Mouse (Mus musculus): ENCODE measurements around the gene Prnp. TPM values are rescaled to one million over a fixed set of nuclear protein-coding genes. Genes with fewer than 3 reads are reported as not detected.

Prnp gene
- polyA plus RNA-seq, 1 experiment from 2014 or later = 205 TPM

DNA sequence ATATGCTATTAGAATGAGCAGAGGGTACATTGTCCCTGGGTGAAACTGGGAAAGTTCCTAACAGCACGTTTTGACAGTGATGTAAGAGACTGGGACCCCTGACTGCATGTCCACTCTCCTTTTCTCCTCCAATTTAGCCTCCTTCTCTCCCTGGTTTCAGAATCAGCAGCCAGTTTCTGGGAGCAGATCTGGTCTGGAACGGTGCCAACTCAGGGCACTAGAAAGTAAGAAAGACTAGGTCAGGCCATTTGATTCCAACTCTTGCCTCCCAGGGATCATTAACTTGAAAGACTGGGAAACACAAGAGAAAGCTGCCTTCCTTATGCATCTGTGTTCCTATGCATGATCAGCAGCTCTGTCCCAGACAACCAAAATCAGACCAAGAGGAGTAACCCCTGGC lies 42.7 kb downstream of the Prnp start:
- Histone ChIP-seq H3K4me1 (replicated peaks; ENCODE audit: control insufficient read depth, insufficient read depth, low read length) (peaks cover 12% of the 10 kb centered on the region; the same call in 1 of the 2 replicates), H3K36me3 (ENCODE audit: control insufficient read depth, insufficient read depth) (no peaks in the 10 kb centered on the region), H3K27ac (ENCODE audit: low read length) (no peak overlapping the region), H3K4me3 (replicated peaks; ENCODE audit: low read length) (no peak overlapping the region), H3K9ac (replicated peaks; ENCODE audit: low read depth, low read length) (no peak overlapping the region), H3K4me2 (ENCODE audit: low read length) (no peak overlapping the region), H3K9me3 (ENCODE audit: control insufficient read depth, low read length) (no peaks in the 10 kb centered on the region), H3K27me3 (replicated peaks; ENCODE audit: control insufficient read depth, insufficient read depth, low read length) (0 out of 2 replicates have a peak, but pooled peaks cover 8% of the 10 kb centered on the region)
- 54% methylated on average over 2 of the region's 2 CpGs for WGBS
- no peak for ATAC-seq

DNA sequence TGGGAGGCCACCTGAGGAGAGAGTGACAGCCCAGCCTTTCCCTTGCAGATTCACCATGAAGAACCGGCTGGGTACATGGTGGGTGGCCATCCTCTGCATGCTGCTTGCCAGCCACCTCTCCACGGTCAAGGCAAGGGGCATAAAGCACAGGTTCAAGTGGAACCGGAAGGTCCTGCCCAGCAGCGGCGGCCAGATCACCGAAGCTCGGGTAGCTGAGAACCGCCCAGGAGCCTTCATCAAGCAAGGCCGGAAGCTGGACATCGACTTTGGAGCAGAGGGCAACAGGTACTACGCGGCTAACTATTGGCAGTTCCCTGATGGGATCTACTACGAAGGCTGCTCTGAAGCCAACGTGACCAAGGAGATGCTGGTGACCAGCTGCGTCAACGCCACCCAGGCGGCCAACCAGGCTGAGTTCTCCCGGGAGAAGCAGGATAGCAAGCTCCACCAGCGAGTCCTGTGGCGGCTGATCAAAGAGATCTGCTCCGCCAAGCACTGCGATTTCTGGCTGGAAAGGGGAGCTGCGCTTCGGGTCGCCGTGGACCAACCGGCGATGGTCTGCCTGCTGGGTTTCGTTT lies 43.3 kb downstream of the Prnp start:
- no peak for ATAC-seq
- Histone ChIP-seq H3K27ac (ENCODE audit: low read length) (no peak overlapping the region), H3K27me3 (replicated peaks; ENCODE audit: control insufficient read depth, insufficient read depth, low read length) (0 out of 2 replicates have a peak, but pooled peaks cover 8% of the 10 kb centered on the region), H3K9ac (replicated peaks; ENCODE audit: low read depth, low read length) (no peak overlapping the region), H3K36me3 (ENCODE audit: control insufficient read depth, insufficient read depth) (no peaks in the 10 kb centered on the region), H3K4me2 (ENCODE audit: low read length) (peak overlapping the region; percentile 34), H3K4me3 (replicated peaks; ENCODE audit: low read length) (no peak overlapping the region; the same call in 1 of the 2 replicates), H3K4me1 (replicated peaks; ENCODE audit: control insufficient read depth, insufficient read depth, low read length) (peaks cover 12% of the 10 kb centered on the region; the same call in 1 of the 2 replicates), H3K9me3 (ENCODE audit: control insufficient read depth, low read length) (no peaks in the 10 kb centered on the region)
- WGBS = 26% methylated on average over 29 of the region's 29 CpGs

DNA sequence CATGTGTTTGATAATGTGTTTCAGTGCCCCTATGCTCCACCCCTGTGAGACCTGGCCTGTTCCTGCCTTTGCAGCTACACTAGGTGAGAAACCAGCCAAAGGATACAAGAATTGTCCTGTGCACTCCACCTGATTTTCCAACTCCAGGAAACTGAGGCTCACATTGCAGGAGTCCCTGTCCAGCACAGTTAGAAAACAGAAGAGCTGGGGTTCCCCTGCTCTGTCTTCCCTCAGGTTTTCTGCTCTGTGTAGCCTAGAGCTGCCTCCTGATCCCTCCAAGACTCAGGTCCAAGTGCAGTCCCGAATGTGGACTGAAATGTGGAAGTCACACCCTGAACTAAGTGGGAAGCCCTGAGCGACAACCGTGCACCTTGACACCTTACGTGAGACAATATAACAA lies 44.0 kb downstream of the Prnp start:
- H3K4me2 ChIP-seq (ENCODE audit: low read length) = no peak overlapping the region
- no peak for ATAC-seq
- H3K9me3 ChIP-seq (ENCODE audit: control insufficient read depth, low read length) = no peaks in the 10 kb centered on the region
- 91% methylated on average over 4 of the region's 4 CpGs for WGBS
- H3K9ac ChIP-seq (replicated peaks; ENCODE audit: low read depth, low read length) = no peak overlapping the region
- H3K36me3 ChIP-seq (ENCODE audit: control insufficient read depth, insufficient read depth) = no peaks in the 10 kb centered on the region
- H3K27ac ChIP-seq (ENCODE audit: low read length) = no peak overlapping the region
- H3K4me3 ChIP-seq (replicated peaks; ENCODE audit: low read length) = no peak overlapping the region
- H3K27me3 ChIP-seq (replicated peaks; ENCODE audit: control insufficient read depth, insufficient read depth, low read length) = 0 out of 2 replicates have a peak, but pooled peaks cover 8% of the 10 kb centered on the region
- H3K4me1 ChIP-seq (replicated peaks; ENCODE audit: control insufficient read depth, insufficient read depth, low read length) = peaks cover 12% of the 10 kb centered on the region; the same call in 1 of the 2 replicates

DNA sequence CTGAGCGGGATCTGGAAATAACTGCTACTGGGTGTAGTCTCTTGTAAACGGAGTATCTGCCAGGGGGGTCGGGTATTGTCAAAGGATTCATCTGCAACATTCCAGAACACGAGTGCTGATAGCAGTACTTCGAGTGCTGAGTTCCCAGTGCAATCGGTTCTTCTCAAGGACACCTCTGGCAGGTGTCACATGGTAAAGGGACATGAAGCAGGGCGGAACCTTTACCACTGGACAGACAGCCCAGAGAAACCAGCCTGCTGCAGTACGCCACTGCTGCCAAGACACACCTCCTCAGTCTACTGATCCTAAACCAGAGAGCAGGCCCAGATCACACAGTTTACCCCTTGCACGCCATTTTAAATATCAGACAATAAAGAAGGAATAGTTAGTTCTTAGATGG lies 45.1 kb downstream of the Prnp start:
- ATAC-seq = peak; percentile 37
- H3K27ac ChIP-seq (ENCODE audit: low read length) = no peak overlapping the region
- H3K9me3 ChIP-seq (ENCODE audit: control insufficient read depth, low read length) = no peaks in the 10 kb centered on the region
- H3K9ac ChIP-seq (replicated peaks; ENCODE audit: low read depth, low read length) = peak overlapping the region; percentile 27
- WGBS = 61% methylated on average over 9 of the region's 9 CpGs
- H3K4me1 ChIP-seq (replicated peaks; ENCODE audit: control insufficient read depth, insufficient read depth, low read length) = peaks cover 12% of the 10 kb centered on the region; the same call in 1 of the 2 replicates
- H3K4me2 ChIP-seq (ENCODE audit: low read length) = peak overlapping the region; percentile 77
- peak overlapping the region; percentile 45 for H3K4me3 ChIP-seq (replicated peaks; ENCODE audit: low read length)
- 0 out of 2 replicates have a peak, but pooled peaks cover 8% of the 10 kb centered on the region for H3K27me3 ChIP-seq (replicated peaks; ENCODE audit: control insufficient read depth, insufficient read depth, low read length)
- no peaks in the 10 kb centered on the region for H3K36me3 ChIP-seq (ENCODE audit: control insufficient read depth, insufficient read depth)

DNA sequence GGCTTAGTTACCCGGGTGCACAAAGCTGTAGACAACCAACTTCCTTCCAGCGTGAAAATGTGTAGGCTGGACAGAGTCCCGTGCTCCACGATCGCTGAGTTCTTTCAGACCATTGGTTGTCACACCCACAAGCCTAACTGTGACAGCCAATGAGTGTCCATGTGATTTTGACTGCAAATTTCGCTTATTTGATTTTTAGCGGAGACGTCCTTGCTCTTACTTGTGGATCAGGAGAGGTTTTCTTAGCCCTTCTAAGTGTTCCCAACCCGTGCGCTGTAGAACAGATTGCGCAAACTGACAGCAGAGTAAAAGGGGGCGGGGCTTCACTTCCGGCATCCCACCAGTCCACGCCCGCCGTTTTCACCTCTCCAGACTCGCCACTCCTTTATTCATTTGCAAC lies 45.5 kb downstream of the Prnp start:
- WGBS = 5% methylated on average over 17 of the region's 17 CpGs
- H3K9ac ChIP-seq (replicated peaks; ENCODE audit: low read depth, low read length) = peak overlapping the region; percentile 27
- ATAC-seq = peak; percentile 78
- H3K4me2 ChIP-seq (ENCODE audit: low read length) = peak overlapping the region; percentile 77
- H3K4me3 ChIP-seq (replicated peaks; ENCODE audit: low read length) = peak overlapping the region; percentile 45
- peaks cover 12% of the 10 kb centered on the region; the same call in 1 of the 2 replicates for H3K4me1 ChIP-seq (replicated peaks; ENCODE audit: control insufficient read depth, insufficient read depth, low read length)
- no peaks in the 10 kb centered on the region for H3K9me3 ChIP-seq (ENCODE audit: control insufficient read depth, low read length)
- no peak overlapping the region for H3K27ac ChIP-seq (ENCODE audit: low read length)
- 0 out of 2 replicates have a peak, but pooled peaks cover 8% of the 10 kb centered on the region for H3K27me3 ChIP-seq (replicated peaks; ENCODE audit: control insufficient read depth, insufficient read depth, low read length)
- H3K36me3 ChIP-seq (ENCODE audit: control insufficient read depth, insufficient read depth) = no peaks in the 10 kb centered on the region

DNA sequence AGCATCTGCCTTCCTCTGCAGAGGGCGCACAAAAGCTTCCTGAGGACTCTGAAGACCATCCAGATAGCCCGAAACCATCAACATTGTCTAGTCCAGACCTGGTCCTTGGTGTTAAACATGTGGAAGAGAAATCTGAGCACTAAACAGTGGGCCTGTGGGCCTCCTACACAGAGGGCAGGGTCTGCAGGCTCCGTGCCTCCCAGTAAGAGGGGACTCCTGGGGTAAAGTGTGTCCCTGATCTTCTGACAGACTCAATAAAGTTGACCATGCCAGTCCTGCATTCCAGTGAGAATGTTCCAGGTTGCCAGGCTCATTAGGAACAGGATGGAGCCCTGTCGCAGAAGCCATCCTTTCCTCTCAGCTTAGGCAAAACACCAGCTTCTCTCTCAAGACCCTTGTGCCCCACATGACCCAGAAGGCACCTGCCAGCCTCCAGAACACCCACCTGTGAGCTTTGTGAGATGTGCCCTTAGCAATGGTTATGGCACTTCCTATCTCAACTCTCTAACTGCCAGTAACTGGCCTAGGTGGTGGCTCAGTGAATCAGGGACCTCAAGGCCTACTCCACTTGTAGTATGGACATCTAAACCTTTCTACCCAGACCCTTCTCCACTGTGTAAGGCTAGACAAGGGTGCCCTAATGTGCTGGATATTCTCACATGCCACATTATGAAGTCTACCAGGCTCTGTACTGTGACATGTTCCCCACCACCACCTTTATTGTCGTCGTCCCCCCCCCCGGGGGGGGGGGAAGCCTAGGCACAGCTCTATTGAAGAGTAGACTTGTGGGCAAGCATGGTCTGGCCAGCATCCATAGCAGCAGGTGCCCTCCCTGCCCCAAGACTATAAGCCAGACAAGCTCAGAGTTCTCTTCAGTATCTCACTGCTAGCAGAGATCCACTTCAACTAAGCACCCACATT lies 46.9 kb downstream of the Prnp start:
- Histone ChIP-seq H3K4me2 (ENCODE audit: low read length) (no peak overlapping the region), H3K4me1 (replicated peaks; ENCODE audit: control insufficient read depth, insufficient read depth, low read length) (peaks cover 12% of the 10 kb centered on the region; the same call in 1 of the 2 replicates), H3K9me3 (ENCODE audit: control insufficient read depth, low read length) (no peaks in the 10 kb centered on the region), H3K4me3 (replicated peaks; ENCODE audit: low read length) (no peak overlapping the region), H3K9ac (replicated peaks; ENCODE audit: low read depth, low read length) (no peak overlapping the region), H3K36me3 (ENCODE audit: control insufficient read depth, insufficient read depth) (no peaks in the 10 kb centered on the region), H3K27ac (ENCODE audit: low read length) (no peak overlapping the region), H3K27me3 (replicated peaks; ENCODE audit: control insufficient read depth, insufficient read depth, low read length) (0 out of 2 replicates have a peak, but pooled peaks cover 8% of the 10 kb centered on the region)
- no peak for ATAC-seq
- 85% methylated on average over 7 of the region's 7 CpGs for WGBS

DNA sequence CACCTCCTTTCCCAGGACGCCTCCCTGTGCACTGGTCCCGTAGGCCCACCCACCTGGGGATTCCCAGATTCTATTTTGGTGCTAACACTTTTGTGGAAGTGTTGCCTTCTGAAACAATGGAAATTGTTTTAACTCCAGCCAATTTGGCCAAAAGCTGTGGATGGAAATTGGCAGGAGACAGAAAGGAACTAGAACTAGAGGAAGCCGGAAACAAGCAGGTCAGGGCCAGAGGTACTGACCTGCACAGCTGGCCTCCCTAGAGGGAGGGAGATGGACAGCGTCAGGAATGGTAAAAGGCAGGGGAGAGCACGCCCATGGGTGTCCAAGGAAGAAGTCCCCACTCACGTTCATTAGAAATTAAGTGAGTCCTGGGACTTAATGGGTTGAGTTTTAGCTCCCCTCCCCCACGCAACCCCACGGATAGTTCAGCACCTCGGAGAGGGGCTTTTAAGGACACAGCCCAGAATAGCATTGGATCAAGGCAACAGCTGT lies 48.0 kb downstream of the Prnp start:
- no peak for ATAC-seq
- Histone ChIP-seq H3K36me3 (ENCODE audit: control insufficient read depth, insufficient read depth) (no peaks in the 10 kb centered on the region), H3K9ac (replicated peaks; ENCODE audit: low read depth, low read length) (no peak overlapping the region), H3K4me3 (replicated peaks; ENCODE audit: low read length) (no peak overlapping the region), H3K4me1 (replicated peaks; ENCODE audit: control insufficient read depth, insufficient read depth, low read length) (peaks cover 12% of the 10 kb centered on the region; the same call in 1 of the 2 replicates), H3K9me3 (ENCODE audit: control insufficient read depth, low read length) (no peaks in the 10 kb centered on the region), H3K27me3 (replicated peaks; ENCODE audit: control insufficient read depth, insufficient read depth, low read length) (0 out of 2 replicates have a peak, but pooled peaks cover 7% of the 10 kb centered on the region), H3K27ac (ENCODE audit: low read length) (no peak overlapping the region), H3K4me2 (ENCODE audit: low read length) (no peak overlapping the region)
- WGBS = 59% methylated on average over 9 of the region's 9 CpGs

DNA sequence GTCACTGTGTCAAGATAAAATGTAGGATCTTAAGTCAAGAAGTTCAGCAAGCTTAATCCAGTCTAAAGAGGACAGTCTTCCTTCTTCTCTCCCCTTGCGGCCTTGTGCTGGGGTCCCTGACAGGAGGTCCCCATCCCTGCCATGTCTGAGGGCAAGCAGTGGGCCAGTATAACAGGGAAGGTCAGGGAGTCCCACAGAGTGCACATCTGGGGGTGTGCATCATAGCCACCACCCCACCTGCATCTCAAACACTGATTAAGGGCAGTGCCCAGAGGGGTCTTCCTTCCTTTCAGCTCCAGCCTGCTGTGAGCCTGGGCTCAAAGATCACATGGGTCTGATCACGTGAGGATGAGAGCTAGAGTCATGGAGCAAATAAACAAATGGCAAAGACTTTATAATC lies 51.9 kb downstream of the Prnp start:
- Histone ChIP-seq H3K27ac (ENCODE audit: low read length) (no peak overlapping the region), H3K4me2 (ENCODE audit: low read length) (no peak overlapping the region), H3K9ac (replicated peaks; ENCODE audit: low read depth, low read length) (no peak overlapping the region), H3K27me3 (replicated peaks; ENCODE audit: control insufficient read depth, insufficient read depth, low read length) (no peaks in the 10 kb centered on the region), H3K9me3 (ENCODE audit: control insufficient read depth, low read length) (no peaks in the 10 kb centered on the region), H3K4me3 (replicated peaks; ENCODE audit: low read length) (no peak overlapping the region), H3K4me1 (replicated peaks; ENCODE audit: control insufficient read depth, insufficient read depth, low read length) (no peaks in the 10 kb centered on the region), H3K36me3 (ENCODE audit: control insufficient read depth, insufficient read depth) (no peaks in the 10 kb centered on the region)
- no peak for ATAC-seq
- 74% methylated on average over 2 of the region's 2 CpGs for WGBS

DNA sequence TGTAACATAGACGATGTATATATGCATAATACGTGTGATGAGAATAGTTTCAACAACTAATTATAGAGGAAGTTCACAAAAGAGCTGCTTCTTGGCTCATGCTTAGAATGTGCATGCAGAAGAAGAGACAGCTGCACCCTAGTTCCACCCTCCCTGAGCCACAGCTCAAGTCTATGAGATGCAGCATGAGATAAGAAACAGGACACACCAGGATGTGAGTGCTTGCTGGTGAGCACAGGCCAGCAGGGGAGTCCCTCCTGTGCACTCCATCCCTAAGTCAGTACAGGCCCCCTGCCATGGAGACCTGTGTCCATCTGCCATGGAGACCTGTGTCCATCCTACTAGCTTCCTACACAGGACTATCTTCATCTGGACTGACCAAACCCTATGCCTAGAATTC lies 60.9 kb downstream of the Prnp start:
- no peak overlapping the region for H3K4me3 ChIP-seq (replicated peaks; ENCODE audit: low read length)
- H3K27me3 ChIP-seq (replicated peaks; ENCODE audit: control insufficient read depth, insufficient read depth, low read length) = no peaks in the 10 kb centered on the region
- no peak for ATAC-seq
- no peaks in the 10 kb centered on the region for H3K36me3 ChIP-seq (ENCODE audit: control insufficient read depth, insufficient read depth)
- no peak overlapping the region for H3K9ac ChIP-seq (replicated peaks; ENCODE audit: low read depth, low read length)
- H3K4me1 ChIP-seq (replicated peaks; ENCODE audit: control insufficient read depth, insufficient read depth, low read length) = no peaks in the 10 kb centered on the region
- no peak overlapping the region for H3K4me2 ChIP-seq (ENCODE audit: low read length)
- 86% methylated on average over 2 of the region's 2 CpGs for WGBS
- H3K9me3 ChIP-seq (ENCODE audit: control insufficient read depth, low read length) = no peaks in the 10 kb centered on the region
- H3K27ac ChIP-seq (ENCODE audit: low read length) = no peak overlapping the region
